Mouse (Mus musculus): ENCODE data around the gene Zfp61. TPM values are rescaled to one million over a fixed set of nuclear protein-coding genes. Genes with fewer than 3 reads are reported as not detected.
A peak's percentile ranks its signal among the peaks of the same experiment; 100 is the strongest.

Gene Zfp61
- total RNA-seq, 2 experiments from 2014 or later, result 21.6 to 24.2 TPM

- TF ChIP-seq CTCF (conservative IDR thresholded peaks at IDR 0.05), result no peak
- DNase-seq (ENCODE audit: low spot score in 2 of 2), result no peak
- Histone ChIP-seq H3K27ac (peak overlapping the region; percentile 80), H3K4me3 (peak overlapping the region; percentile 96)
These were observed 31.3 kb downstream of the Zfp61 start for GRCm38 (mm10) chr7:24269667-24270287.

- H3K27ac ChIP-seq, result no peak overlapping the region
- TF ChIP-seq CTCF (conservative IDR thresholded peaks at IDR 0.05), result no peak
- no peak overlapping the region; the same call in 1 of the 2 replicates for H3K4me3 ChIP-seq
- DNase-seq (ENCODE audit: low spot score in 2 of 2), result no peak
These were observed 31.8 kb downstream of the Zfp61 start for GRCm38 (mm10) chr7:24269256-24269655.

- no peak for DNase-seq (ENCODE audit: low spot score in 2 of 2)
- TF ChIP-seq CTCF (conservative IDR thresholded peaks at IDR 0.05), result no peak; the same call in 1 of the 2 replicates
- H3K27ac ChIP-seq, result no peak overlapping the region
These were observed 32.6 kb downstream of the Zfp61 start for GRCm38 (mm10) chr7:24268176-24269155.

GRCm38 (mm10) chr7:24260000-24260312 lies 41.1 kb downstream of the Zfp61 start:
- no peak for DNase-seq (ENCODE audit: low spot score in 2 of 2)
- TF ChIP-seq CTCF (conservative IDR thresholded peaks at IDR 0.05), result no peak
- H3K27ac ChIP-seq, result no peak overlapping the region
- H3K4me3 ChIP-seq, result no peak overlapping the region

More at GRCm38 (mm10) chr7:24268176-24269155, 32.6 kb downstream of the Zfp61 start:
- H3K4me3 ChIP-seq, result no peak overlapping the region

- no peak for TF ChIP-seq CTCF (conservative IDR thresholded peaks at IDR 0.05)
- no peak overlapping the region for H3K27ac ChIP-seq
- H3K4me3 ChIP-seq, result no peak overlapping the region
- DNase-seq (ENCODE audit: low spot score in 2 of 2), result no peak
These were observed 41.6 kb downstream of the Zfp61 start for GRCm38 (mm10) chr7:24259306-24259999.

- TF ChIP-seq CTCF (conservative IDR thresholded peaks at IDR 0.05), result no peak
- peak; percentile 84 to 93 for DNase-seq (ENCODE audit: low spot score in 2 of 2)
- Histone ChIP-seq H3K27ac (peak within 1 kb of the TSS; percentile 81), H3K4me3 (peak within 1 kb of the TSS; percentile 65)
These were observed 46.2 kb downstream of the Zfp61 start, which contains the start of gene Zfp108 for GRCm38 (mm10) chr7:24254633-24255474. Gene Zfp108 (plus strand): TSS chr7:24254794.

- TF ChIP-seq CTCF (conservative IDR thresholded peaks at IDR 0.05), result no peak
- DNase-seq (ENCODE audit: low spot score in 2 of 2), result no peak
- Histone ChIP-seq H3K27ac (peak overlapping the region; percentile 81), H3K4me3 (peak overlapping the region; percentile 65)
These were observed 47.0 kb downstream of the Zfp61 start for GRCm38 (mm10) chr7:24253779-24254615.

Small RNA genes lying within 50 kb of the gene (microRNA-seq; reads per million reads assigned to microRNA genes)
- gene Gm27592, result 0 reads per million in 2 experiments

Other genes with a start within 250 kb of the Zfp61 start
- not detected for gene Vmn1r183, start 248.0 kb downstream of the Zfp61 start, total RNA-seq (2021)
- gene Zfp180, start 219.3 kb downstream of the Zfp61 start, total RNA-seq (2021), result 10 to 100 TPM; 44.0 to 45.5 TPM
- gene Zfp112, start 188.9 kb downstream of the Zfp61 start, total RNA-seq (2021), result 10 to 100 TPM; 10.4 to 13.9 TPM
- gene Zfp235, start 167.1 kb downstream of the Zfp61 start, total RNA-seq (2021), result 10 to 100 TPM; 21.1 to 21.8 TPM
- gene Zfp114, start 126.2 kb downstream of the Zfp61 start, total RNA-seq (2021), result 1 to 10 TPM; 3.4 to 4.3 TPM
- 10 to 100 TPM; 11.0 TPM for gene Zfp111, start 89.8 kb downstream of the Zfp61 start, total RNA-seq (2021)
- 1 to 10 TPM; 8.6 TPM for gene Zfp109, start 63.7 kb downstream of the Zfp61 start, total RNA-seq (2021)
- gene Zfp108, start 46.4 kb downstream of the Zfp61 start, total RNA-seq (2021), result 1 to 10 TPM; 8.0 to 8.6 TPM
- gene Zfp93, start 30.8 kb downstream of the Zfp61 start, total RNA-seq (2021), result 10 to 100 TPM; 14.8 to 15.2 TPM
- 10 to 100 TPM; 16.6 to 17.5 TPM for gene Zfp94, start 15.4 kb upstream of the Zfp61 start, total RNA-seq (2021)
- gene Tescl, start 32.7 kb upstream of the Zfp61 start, total RNA-seq (2021), result not detected
- gene Lypd5, start 48.0 kb upstream of the Zfp61 start, total RNA-seq (2021), result not detected
- gene Kcnn4, start 69.0 kb upstream of the Zfp61 start, total RNA-seq (2021), result under 1 TPM; 0.64 to 0.67 TPM
- gene Smg9, start 98.4 kb upstream of the Zfp61 start, total RNA-seq (2021), result 10 to 100 TPM; 34.6 to 43.6 TPM
- not detected for gene Irgc1, start 151.1 kb upstream of the Zfp61 start, total RNA-seq (2021)
- under 1 TPM; 0.23 to 0.32 TPM for gene Plaur, start 161.3 kb upstream of the Zfp61 start, total RNA-seq (2021)
- gene Cadm4, start 180.8 kb upstream of the Zfp61 start, total RNA-seq (2021), result 100 to 1,000 TPM; 128 to 132 TPM
- gene Zfp428, start 205.8 kb upstream of the Zfp61 start, total RNA-seq (2021), result 10 to 100 TPM; 32.6 to 41.6 TPM
- not detected for gene AC161166.1, start 211.2 kb upstream of the Zfp61 start, total RNA-seq (2021)
- 10 to 100 TPM; 61.9 to 63.0 TPM for gene Irgq, start 229.5 kb upstream of the Zfp61 start, total RNA-seq (2021)
- not detected for gene Pinlyp, start 244.9 kb upstream of the Zfp61 start, total RNA-seq (2021)
- 10 to 100 TPM; 38.9 to 40.9 TPM for gene Xrcc1, start 245.1 kb upstream of the Zfp61 start, total RNA-seq (2021)